Mouse (Mus musculus) urinary bladder, adult 2 months (tissue): ENCODE results near the gene Gm6465. TPM values are rescaled to one million over a fixed set of nuclear protein-coding genes. Genes with fewer than 3 reads are reported as not detected.
"Not testable (repeated sequence)": the region's sequence is repeated elsewhere in the genome, so short reads cannot be mapped to it uniquely, and the experiment has no call there.

Source experiments
- DNase-seq: peaks from one replicate; pipeline ENCODE4 v3.0.0; 2022; ENCODE audit warnings: low spot score
- polyA plus RNA-seq: library from polyadenylated mRNA; depleted of rRNA; stranded (reverse); fragments of >200 nt; gene quantifications from 2 replicates; pipeline ENCODE4 v1.2.3, GENCODE M21; 2012; rRNA removed

Gene Gm6465
- polyA plus RNA-seq = not detected in 2 replicates

DNA sequence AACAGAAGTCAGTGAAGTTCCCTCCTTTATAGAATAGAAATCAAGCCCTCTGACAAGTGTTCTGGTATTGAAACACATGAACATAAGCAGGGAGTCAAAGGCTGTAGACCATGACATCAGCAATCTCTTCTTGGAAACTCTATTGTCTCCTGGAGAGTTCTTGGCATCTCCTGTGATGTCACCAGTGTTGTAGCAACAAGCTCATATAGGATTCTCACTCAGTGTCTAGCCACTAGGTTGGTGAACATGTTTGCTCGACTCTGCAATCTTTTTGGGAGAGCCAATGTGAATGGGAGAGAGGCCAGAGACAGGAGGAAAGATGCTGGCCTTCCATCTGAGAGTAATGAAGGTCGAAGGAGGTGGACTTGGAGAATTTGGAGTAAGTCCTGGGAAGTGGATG is at the start of gene Gm6465:
Gene Gm6465, plus strand, starts transcription at position 301 of the 400 bp plus-strand sequence.
- not testable (repeated sequence) for DNase-seq

- not testable (repeated sequence) for DNase-seq
These were observed 485 bp downstream of the Gm6465 start for GRCm38 (mm10) chr5:11845824-11846223.

DNA sequence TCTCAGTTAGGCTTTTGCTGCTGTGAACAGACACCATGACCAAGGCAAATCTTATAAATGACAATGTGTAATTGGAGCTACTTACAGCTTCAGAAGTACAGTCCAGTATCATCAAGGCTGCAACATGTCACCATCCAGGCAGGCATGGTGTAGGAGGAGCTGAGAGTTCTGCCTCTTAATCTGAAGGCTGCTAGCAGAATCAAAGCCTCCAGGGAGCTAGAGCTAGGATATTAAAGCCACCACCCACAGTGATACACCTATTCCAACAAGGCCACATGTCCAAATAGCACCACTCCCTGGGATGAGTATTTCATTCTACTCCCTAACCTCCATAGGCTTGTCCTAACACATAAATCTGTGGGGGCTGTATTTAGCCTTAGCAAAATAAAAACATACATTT is 12.6 kb downstream of the Gm6465 start:
- DNase-seq = not testable (repeated sequence)

Other genes starting within 250 kb of the Gm6465 start
- gene Gm8922, start 163.6 kb upstream of the Gm6465 start, polyA plus RNA-seq = not detected in 2 replicates
- gene Gm8926, start 75.0 kb upstream of the Gm6465 start, polyA plus RNA-seq = not detected in 2 replicates
- not detected in 2 replicates for gene 4933402N22Rik, start 72.5 kb downstream of the Gm6465 start, polyA plus RNA-seq